Mouse (Mus musculus) frontal cortex, postnatal 25 days (tissue): ENCODE measurements around the gene Nckap5l.

Experiments used
- DNase-seq, 2 experiments: peaks; one replicate each; pipeline ENCODE4 v3.0.0; 2022; ENCODE audit warnings: low spot score in 2 of 2

The Nckap5l gene

GRCm38 (mm10) chr15:99457606-99458401 is at the start of gene Nckap5l:
TSS of gene Nckap5l (minus strand) at chr15:99457748.
- DNase-seq = peak; percentile 70 to 83

GRCm38 (mm10) chr15:99505324-99506095 is 48.0 kb upstream of the Nckap5l start:
- no peak for DNase-seq

GRCm38 (mm10) chr15:99503256-99503655 is 45.7 kb upstream of the Nckap5l start:
- DNase-seq = no peak

- DNase-seq = no peak
Observed at GRCm38 (mm10) chr15:99502311-99502831, 44.8 kb upstream of the Nckap5l start.

- DNase-seq = peak; percentile 23 to 42
Observed at GRCm38 (mm10) chr15:99501292-99502260, 44.0 kb upstream of the Nckap5l start.

GRCm38 (mm10) chr15:99500320-99500719 is 42.8 kb upstream of the Nckap5l start:
- DNase-seq = no peak

- no peak for DNase-seq
Observed at GRCm38 (mm10) chr15:99499726-99500125, 42.2 kb upstream of the Nckap5l start.

- no peak for DNase-seq
Observed at GRCm38 (mm10) chr15:99498781-99499180, 41.2 kb upstream of the Nckap5l start.

GRCm38 (mm10) chr15:99498356-99498755 is 40.8 kb upstream of the Nckap5l start:
- no peak for DNase-seq

- peak; percentile 31 to 46 for DNase-seq
Observed at GRCm38 (mm10) chr15:99497527-99498242, 40.1 kb upstream of the Nckap5l start.

GRCm38 (mm10) chr15:99497061-99497460 is 39.5 kb upstream of the Nckap5l start:
- DNase-seq = no peak

GRCm38 (mm10) chr15:99484745-99485144 is 27.2 kb upstream of the Nckap5l start:
- DNase-seq = no peak

GRCm38 (mm10) chr15:99475814-99476213 is 18.3 kb upstream of the Nckap5l start:
- DNase-seq = no peak

GRCm38 (mm10) chr15:99474576-99474926 is 17.0 kb upstream of the Nckap5l start, which contains the start of gene Bcdin3d:
TSS of gene Bcdin3d (minus strand) at chr15:99474730.
- peak; percentile 68 to 74 for DNase-seq

- DNase-seq = peak in 1 of 2 experiments; percentile 31
Observed at GRCm38 (mm10) chr15:99473801-99474575, 16.4 kb upstream of the Nckap5l start.

- DNase-seq = no peak
Observed at GRCm38 (mm10) chr15:99472972-99473371, 15.4 kb upstream of the Nckap5l start.

- no peak for DNase-seq
Observed at GRCm38 (mm10) chr15:99471677-99472063, 14.1 kb upstream of the Nckap5l start.

- DNase-seq = peak in 1 of 2 experiments; percentile 44
Observed at GRCm38 (mm10) chr15:99470971-99471676, 13.6 kb upstream of the Nckap5l start.

- no peak for DNase-seq
Observed at GRCm38 (mm10) chr15:99470224-99470761, 12.7 kb upstream of the Nckap5l start.
